Comparison of ENCODE assay signal across 29 mouse cellular contexts in the genomic region with DNA sequence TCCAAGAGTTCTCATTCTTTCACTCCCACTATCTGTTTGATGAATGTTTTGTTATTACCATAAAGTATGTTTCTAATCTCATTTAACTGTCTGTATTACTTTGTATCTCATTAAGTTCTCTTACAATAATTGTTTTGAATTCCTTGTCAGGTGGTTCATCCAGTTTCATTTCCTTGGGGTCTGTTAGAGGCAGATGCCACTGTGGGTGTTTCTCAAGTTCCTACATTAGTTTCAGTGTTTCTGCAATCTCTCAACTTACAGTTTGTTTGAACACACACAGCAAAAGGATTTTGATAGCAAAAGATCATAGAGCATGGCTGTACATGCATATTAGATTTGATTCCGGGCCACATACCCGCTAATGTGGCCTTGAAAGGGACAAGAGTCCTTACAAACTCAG.
"Had no signal": no experiment of that assay in that cellular context is flagged by ENCODE, and none has a peak within 500 bp of the region (broad histone marks: within the 10 kb centered on the region; RNA-seq: fewer than 3 reads in every experiment).

No protein-coding gene starts in this region.

- ATAC-seq: forebrain, embryonic 13.5 days; forebrain, embryonic 14.5 days; forebrain, embryonic 15.5 days; forebrain, embryonic 16.5 days; forebrain, postnatal 0 days had no signal

- H3K4me3 ChIP-seq: embryonic facial prominence, embryonic 10.5 days; embryonic facial prominence, embryonic 12.5 days; embryonic facial prominence, embryonic 13.5 days; embryonic facial prominence, embryonic 15.5 days; erythroblast, embryonic 14.5 days; forebrain, embryonic 10.5 days; forebrain, embryonic 12.5 days; forebrain, embryonic 13.5 days; forebrain, embryonic 15.5 days; gastrocnemius, adult 2 months; heart, adult 2 months had no signal

- DNase-seq: cerebellum, adult 2 months; cerebellum, adult 8-10 months; cerebellum, adult 9-10 months; cerebellum, adult 9-11 months; cerebellum, postnatal 10 days; cerebellum, postnatal 14 days; cerebellum, postnatal 25 days; cerebellum, postnatal 36 days; embryo, embryonic 11 days; forebrain, postnatal 0 days; gastrocnemius, adult 2 months; gastrocnemius, postnatal 10 days; gastrocnemius, postnatal 14 days; gastrocnemius, postnatal 25 days; gastrocnemius, postnatal 36 days; heart, adult 11 months; heart, adult 18-20 months; heart, adult 2 months had no signal

- H3K4me1 ChIP-seq: embryonic facial prominence, embryonic 10.5 days; embryonic facial prominence, embryonic 12.5 days; embryonic facial prominence, embryonic 13.5 days; embryonic facial prominence, embryonic 15.5 days; forebrain, embryonic 10.5 days; forebrain, embryonic 12.5 days; forebrain, embryonic 13.5 days; forebrain, embryonic 15.5 days had no signal

- H3K4me2 ChIP-seq: embryonic facial prominence, embryonic 12.5 days; embryonic facial prominence, embryonic 13.5 days; embryonic facial prominence, embryonic 15.5 days; forebrain, embryonic 12.5 days; forebrain, embryonic 13.5 days; forebrain, embryonic 15.5 days had no signal

- H3K9me3 ChIP-seq: embryonic facial prominence, embryonic 10.5 days; embryonic facial prominence, embryonic 12.5 days; embryonic facial prominence, embryonic 13.5 days; embryonic facial prominence, embryonic 15.5 days; forebrain, embryonic 10.5 days; forebrain, embryonic 12.5 days; forebrain, embryonic 13.5 days; forebrain, embryonic 15.5 days had no signal

- H3K36me3 ChIP-seq: embryonic facial prominence, embryonic 10.5 days; embryonic facial prominence, embryonic 12.5 days; embryonic facial prominence, embryonic 13.5 days; embryonic facial prominence, embryonic 15.5 days; forebrain, embryonic 10.5 days; forebrain, embryonic 12.5 days; forebrain, embryonic 15.5 days had no signal

- H3K9ac ChIP-seq: embryonic facial prominence, embryonic 12.5 days; embryonic facial prominence, embryonic 13.5 days; embryonic facial prominence, embryonic 15.5 days; forebrain, embryonic 12.5 days; forebrain, embryonic 13.5 days; forebrain, embryonic 15.5 days; forebrain, postnatal 0 days had no signal

- H3K27me3 ChIP-seq: embryonic facial prominence, embryonic 12.5 days; embryonic facial prominence, embryonic 13.5 days; embryonic facial prominence, embryonic 15.5 days; forebrain, embryonic 12.5 days; forebrain, embryonic 13.5 days; forebrain, embryonic 15.5 days had no signal

- H3K27ac ChIP-seq: embryonic facial prominence, embryonic 10.5 days; embryonic facial prominence, embryonic 12.5 days; embryonic facial prominence, embryonic 13.5 days; embryonic facial prominence, embryonic 15.5 days; forebrain, embryonic 10.5 days; forebrain, embryonic 12.5 days; forebrain, embryonic 13.5 days; forebrain, embryonic 15.5 days; gastrocnemius, adult 2 months; heart, adult 2 months had no signal
